Mouse (Mus musculus): ENCODE data around the gene Mobp. TPM values are rescaled to one million over a fixed set of nuclear protein-coding genes. Genes with fewer than 3 reads are reported as not detected.
"Not testable (repeated sequence)": the region's sequence is repeated elsewhere in the genome, so short reads cannot be mapped to it uniquely, and the experiment has no call there.

The Mobp gene
- 0.22 and 0.73 TPM in 2 replicates for polyA plus RNA-seq (2016; fragmentation: Nextera tagmentation; extraction: Ambion mirVana)

DNA sequence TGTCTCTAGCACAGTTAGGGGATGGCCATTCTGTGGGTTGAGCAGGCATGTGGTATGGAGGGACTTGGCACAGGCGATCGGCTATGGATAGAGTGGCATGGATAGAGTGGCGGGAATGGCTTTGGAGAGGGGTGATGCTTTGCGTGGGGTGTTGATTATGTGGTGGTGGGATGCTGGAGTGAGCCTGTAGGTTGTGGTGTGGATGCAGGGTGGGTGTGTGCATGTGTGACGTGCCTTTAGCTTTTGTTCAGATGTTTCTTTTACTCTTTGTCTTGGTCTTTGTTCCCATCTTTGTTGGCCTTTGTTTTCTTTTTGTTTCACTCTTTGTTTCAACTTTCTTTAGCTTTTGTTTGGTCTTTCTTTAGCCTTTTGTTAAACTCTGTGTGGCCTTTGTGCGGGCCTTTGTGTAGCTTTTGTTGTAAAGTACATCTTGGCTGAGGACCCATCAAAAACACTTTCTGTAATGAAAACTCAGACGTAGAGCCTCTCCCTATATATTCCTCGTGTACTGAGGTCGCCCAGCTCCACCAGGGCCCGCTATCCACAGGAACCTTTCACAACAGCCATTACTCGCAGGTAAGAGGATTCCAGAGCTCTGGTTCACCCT lies at the start of gene Mobp:
Gene Mobp, plus strand, starts transcription at position 486 of the 607 bp plus-strand sequence.
- Histone ChIP-seq H3K27me3 (ENCODE audit: low read depth, poor library complexity, severe bottlenecking) (peaks cover 37% of the 10 kb centered on the region), H3K27ac (replicated peaks) (peak within 1 kb of the TSS; percentile 57), H3K4me1 (peaks cover 15% of the 10 kb centered on the region), H3K9me3 (replicated peaks) (no peaks in the 10 kb centered on the region), H3K36me3 (no peaks in the 10 kb centered on the region), H3K4me3 (no peak within 1 kb of the TSS)
- no peak for DNase-seq (ENCODE audit: low spot score)
- WGBS = 46% methylated on average over 11 of the region's 11 CpGs

DNA sequence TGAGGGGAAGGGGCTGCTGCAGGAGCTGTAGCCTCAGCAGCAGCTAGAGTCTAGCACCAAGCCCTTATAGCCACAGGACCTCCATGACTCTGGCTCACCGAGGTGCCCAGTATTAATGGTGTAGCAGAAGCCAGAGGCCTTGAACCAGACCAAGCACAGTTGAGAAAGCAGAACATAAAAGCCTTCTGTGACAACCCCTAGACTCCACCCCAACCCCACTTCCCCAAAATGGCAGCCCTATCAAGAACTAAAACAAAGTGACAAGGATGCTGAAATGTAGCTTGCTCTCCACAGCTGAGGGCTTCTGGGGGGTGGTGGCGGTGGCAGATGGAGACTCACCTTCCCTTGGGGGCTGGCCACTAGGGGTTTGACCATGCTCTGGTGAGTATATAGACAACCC lies 48.3 kb upstream of the Mobp start:
- no peaks in the 10 kb centered on the region for H3K27me3 ChIP-seq (ENCODE audit: low read depth, poor library complexity, severe bottlenecking)
- no peak for DNase-seq (ENCODE audit: low spot score)
- H3K9me3 ChIP-seq (replicated peaks) = peaks cover 15% of the 10 kb centered on the region
- WGBS = 86% methylated on average over 2 of the region's 2 CpGs
- no peaks in the 10 kb centered on the region for H3K36me3 ChIP-seq
- H3K27ac ChIP-seq (replicated peaks) = no peak overlapping the region
- H3K4me1 ChIP-seq = no peaks in the 10 kb centered on the region
- no peak overlapping the region for H3K4me3 ChIP-seq

DNA sequence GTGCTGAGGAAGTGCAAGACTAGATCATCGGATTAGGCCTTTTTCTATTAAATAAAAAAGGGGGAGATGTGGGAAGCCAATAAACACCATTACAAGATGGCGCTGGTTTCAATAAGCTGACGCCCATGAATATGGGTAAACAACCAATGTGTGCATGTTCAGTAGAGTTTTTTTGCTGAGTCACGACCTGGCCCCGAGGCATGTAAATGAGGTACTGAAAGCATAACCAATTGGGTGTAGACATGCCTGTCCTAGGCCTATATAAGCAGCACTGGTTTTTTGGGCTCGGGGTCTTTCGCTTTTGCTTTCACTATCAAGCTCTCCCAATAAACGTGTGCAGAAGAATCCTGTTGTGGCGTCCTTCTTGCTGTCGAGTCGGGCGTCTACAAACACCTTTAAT lies 40.6 kb upstream of the Mobp start:
- not testable (repeated sequence) for H3K27ac ChIP-seq (replicated peaks); H3K9me3 ChIP-seq (replicated peaks); H3K27me3 ChIP-seq (ENCODE audit: low read depth, poor library complexity, severe bottlenecking); H3K4me3 ChIP-seq; H3K36me3 ChIP-seq; H3K4me1 ChIP-seq; DNase-seq (ENCODE audit: low spot score)
- 95% methylated on average over 12 of the region's 12 CpGs for WGBS

DNA sequence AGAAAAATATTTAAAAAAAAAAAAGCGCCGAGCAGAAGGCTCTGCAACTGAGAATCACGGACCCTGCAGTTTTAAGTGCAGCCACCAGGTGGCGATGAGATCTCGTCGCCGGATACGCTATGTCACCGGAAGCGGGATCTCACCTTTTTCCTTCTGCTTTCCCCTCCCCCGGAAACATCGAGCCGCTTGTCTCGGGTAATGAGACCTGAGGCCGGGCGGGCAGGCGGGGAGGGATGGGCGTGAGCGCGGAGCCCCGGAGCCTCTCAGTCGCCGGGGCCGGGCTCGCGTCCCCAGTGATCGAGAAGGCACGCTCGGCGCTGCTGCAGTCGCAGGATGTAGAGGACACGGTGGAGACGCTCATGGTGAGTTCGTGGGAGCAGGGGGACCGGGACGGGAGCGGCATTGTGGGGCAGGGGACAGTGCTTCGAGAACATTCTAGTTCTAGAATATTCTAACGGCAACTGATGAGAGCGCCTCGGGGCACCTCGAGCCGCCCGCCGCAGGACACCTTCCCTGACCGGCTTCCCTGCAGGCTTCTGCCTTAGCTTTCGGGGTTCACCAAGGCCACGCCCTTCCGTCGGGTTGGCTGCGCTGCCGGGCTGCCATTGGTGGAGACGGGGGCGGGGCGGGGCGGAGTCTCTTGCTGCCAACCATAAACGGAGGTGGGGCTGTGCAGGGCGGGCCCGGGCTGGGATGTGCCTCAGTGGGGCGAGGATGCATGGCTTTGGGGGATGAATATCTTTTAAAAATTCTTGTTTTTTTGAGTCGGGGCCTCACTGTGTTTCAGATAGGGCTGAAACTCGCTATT lies 39.1 kb upstream of the Mobp start, which contains the start of gene Slc25a38:
Gene Slc25a38, plus strand, starts transcription at position 164 of the 808 bp plus-strand sequence.
- no peaks in the 10 kb centered on the region for H3K9me3 ChIP-seq (replicated peaks)
- no peaks in the 10 kb centered on the region for H3K27me3 ChIP-seq (ENCODE audit: low read depth, poor library complexity, severe bottlenecking)
- WGBS = 2% methylated on average over 62 of the region's 62 CpGs
- peak within 1 kb of the TSS; percentile 71 for H3K4me3 ChIP-seq
- H3K4me1 ChIP-seq = peaks cover 10% of the 10 kb centered on the region
- H3K36me3 ChIP-seq = no peaks in the 10 kb centered on the region
- peak within 1 kb of the TSS; percentile 88 for H3K27ac ChIP-seq (replicated peaks)
- peak; percentile 93 for DNase-seq (ENCODE audit: low spot score)

DNA sequence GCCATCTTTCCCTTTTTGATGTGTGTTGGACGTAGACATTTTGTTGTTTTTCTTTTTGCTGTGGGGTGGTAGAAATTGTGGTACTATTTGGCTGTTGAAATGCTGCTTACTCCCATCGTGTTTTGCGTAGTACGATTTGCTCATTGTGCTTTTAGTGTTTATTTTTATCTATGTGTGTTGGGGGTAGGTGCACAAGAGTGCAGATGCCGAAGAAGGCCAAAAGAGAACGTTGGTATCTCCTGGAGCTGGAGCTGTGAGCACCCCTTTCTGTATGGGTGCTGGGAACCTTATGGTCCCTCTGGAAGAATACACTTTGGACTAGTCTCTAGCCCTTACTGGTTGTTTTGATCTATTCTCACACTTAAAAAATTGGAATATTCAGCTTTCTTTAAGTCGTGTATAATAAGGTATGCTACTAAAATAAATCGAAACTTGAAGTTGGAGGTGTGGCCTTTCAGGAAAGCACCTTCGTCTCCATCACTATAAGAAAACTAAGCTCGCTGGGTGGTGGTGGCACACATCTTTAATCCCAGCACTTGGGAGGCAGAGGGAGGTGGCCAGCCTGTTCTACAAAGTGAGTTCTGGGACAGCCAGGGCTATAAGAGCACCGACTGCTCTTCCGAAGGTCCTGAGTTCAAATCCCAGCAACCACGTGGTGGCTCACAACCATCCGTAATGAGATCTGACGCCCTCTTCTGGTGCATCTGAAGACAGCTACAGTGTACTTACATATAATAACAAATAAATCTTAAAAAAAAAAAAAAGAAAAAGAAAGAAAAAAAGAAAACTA lies 38.2 kb upstream of the Mobp start:
- peak overlapping the region; percentile 88 for H3K27ac ChIP-seq (replicated peaks)
- peak overlapping the region; percentile 71 for H3K4me3 ChIP-seq
- no peaks in the 10 kb centered on the region for H3K9me3 ChIP-seq (replicated peaks)
- no peaks in the 10 kb centered on the region for H3K27me3 ChIP-seq (ENCODE audit: low read depth, poor library complexity, severe bottlenecking)
- 84% methylated on average over 15 of the region's 15 CpGs for WGBS
- H3K4me1 ChIP-seq = peaks cover 10% of the 10 kb centered on the region
- no peak for DNase-seq (ENCODE audit: low spot score)
- no peaks in the 10 kb centered on the region for H3K36me3 ChIP-seq

DNA sequence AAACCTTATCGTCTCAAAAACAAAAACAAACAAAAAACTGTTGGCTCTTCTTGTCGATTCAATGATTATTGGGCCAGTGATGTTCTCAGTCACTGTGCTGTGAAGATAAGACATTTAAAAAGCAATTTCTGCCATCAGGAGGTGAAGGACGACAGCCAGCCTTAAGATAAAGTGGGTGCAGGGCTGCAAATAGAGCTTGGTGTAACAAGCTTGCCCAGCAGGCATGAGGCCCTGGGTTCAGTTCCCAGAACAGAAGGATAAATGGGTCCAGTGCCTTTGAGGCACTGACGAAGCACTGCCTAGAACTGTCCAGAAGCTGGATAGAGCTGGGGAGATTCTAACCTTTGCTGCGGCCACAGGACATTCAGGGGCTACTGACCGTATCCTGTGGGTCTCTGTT lies 37.0 kb upstream of the Mobp start:
- Histone ChIP-seq H3K27me3 (ENCODE audit: low read depth, poor library complexity, severe bottlenecking) (no peaks in the 10 kb centered on the region), H3K9me3 (replicated peaks) (no peaks in the 10 kb centered on the region), H3K4me1 (peaks cover 10% of the 10 kb centered on the region), H3K36me3 (peaks cover 5% of the 10 kb centered on the region), H3K27ac (replicated peaks) (no peak overlapping the region), H3K4me3 (no peak overlapping the region)
- 88% methylated on average over 6 of the region's 6 CpGs for WGBS
- DNase-seq (ENCODE audit: low spot score) = no peak

DNA sequence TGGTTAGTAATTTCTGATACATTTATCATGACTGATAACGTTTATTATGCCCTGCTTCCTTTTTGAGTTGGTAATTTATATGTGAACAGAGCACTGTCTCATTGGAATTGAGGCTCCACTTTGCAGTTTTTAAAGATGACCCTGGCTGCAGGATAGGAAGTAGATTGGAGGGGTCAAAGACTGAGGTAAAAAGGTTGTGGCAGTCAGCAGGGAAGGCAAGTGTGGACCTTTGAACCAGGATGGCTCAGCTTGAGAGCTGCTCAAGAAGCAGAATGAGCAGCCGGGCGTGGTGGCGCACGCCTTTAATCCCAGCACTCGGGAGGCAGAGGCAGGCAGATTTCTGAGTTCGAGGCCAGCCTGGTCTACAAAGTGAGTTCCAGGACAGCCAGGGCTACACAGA lies 36.1 kb upstream of the Mobp start:
- WGBS = 95% methylated on average over 7 of the region's 7 CpGs
- H3K27me3 ChIP-seq (ENCODE audit: low read depth, poor library complexity, severe bottlenecking) = no peaks in the 10 kb centered on the region
- H3K27ac ChIP-seq (replicated peaks) = no peak overlapping the region
- H3K36me3 ChIP-seq = peaks cover 15% of the 10 kb centered on the region
- peaks cover 10% of the 10 kb centered on the region for H3K4me1 ChIP-seq
- H3K4me3 ChIP-seq = no peak overlapping the region
- H3K9me3 ChIP-seq (replicated peaks) = no peaks in the 10 kb centered on the region
- DNase-seq (ENCODE audit: low spot score) = no peak

DNA sequence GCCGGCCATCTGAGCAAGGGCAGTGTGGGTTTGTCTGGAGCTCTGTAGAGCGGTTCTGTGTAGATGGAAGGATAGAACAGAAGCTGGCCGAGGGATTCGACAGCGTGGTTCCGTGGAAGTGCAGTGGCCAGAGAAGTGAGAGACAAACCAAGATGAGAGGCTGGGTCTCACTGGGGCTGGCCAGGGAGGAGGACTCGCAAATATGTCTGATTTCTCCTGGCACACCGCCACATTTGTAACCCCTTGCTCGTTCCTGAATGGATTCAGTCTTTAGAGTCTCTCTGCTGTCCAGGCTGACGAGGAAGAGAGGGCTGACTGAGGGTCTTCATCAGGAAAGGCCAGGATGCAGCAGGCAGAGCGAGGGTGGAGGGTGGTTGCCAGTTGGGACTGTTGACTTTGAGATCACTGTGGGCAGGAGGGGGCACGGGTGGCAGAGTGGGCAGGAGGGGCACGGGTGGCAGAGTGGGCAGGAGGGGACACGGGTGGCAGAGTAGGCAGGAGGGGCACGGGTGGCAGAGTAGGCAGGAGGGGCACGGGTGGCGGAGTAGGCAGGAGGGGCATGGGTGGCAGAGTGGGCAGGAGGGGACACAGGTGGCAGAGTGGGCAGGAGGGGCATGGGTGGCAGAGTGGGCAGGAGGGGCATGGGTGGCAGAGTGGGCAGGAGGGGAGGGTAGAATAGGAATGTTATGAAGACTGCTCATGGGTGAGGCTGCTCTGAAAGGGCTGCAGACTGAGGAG lies 35.3 kb upstream of the Mobp start:
- DNase-seq (ENCODE audit: low spot score) = no peak
- Histone ChIP-seq H3K27ac (replicated peaks) (peak overlapping the region; percentile 19; the same call in 1 of the 2 replicates), H3K4me3 (no peak overlapping the region), H3K27me3 (ENCODE audit: low read depth, poor library complexity, severe bottlenecking) (no peaks in the 10 kb centered on the region), H3K4me1 (peaks cover 10% of the 10 kb centered on the region), H3K9me3 (replicated peaks) (no peaks in the 10 kb centered on the region), H3K36me3 (peaks cover 23% of the 10 kb centered on the region)
- 91% methylated on average over 17 of the region's 17 CpGs for WGBS

DNA sequence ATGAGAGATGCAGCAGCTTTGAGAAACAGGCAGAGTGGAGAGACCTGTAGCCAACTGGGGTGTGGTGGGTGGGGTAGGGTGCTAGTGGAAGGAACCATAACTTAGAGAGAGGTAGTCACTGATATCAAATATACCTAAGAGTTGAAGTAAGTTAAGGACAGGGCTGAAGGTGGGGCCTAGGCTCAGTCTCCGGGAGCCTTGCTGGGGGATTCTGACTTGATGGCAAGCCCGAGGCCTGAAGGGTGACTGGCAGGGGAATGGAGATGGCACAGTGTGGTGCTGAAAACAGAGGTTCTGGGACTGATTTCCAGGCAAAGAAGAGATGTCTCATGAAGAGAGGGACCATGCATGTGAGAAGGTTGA lies 34.7 kb upstream of the Mobp start:
- Histone ChIP-seq H3K4me1 (peaks cover 10% of the 10 kb centered on the region), H3K27ac (replicated peaks) (no peak overlapping the region), H3K27me3 (ENCODE audit: low read depth, poor library complexity, severe bottlenecking) (no peaks in the 10 kb centered on the region), H3K9me3 (replicated peaks) (no peaks in the 10 kb centered on the region), H3K36me3 (peaks cover 28% of the 10 kb centered on the region), H3K4me3 (no peak overlapping the region)
- DNase-seq (ENCODE audit: low spot score) = no peak
- WGBS = 93% methylated on average over 2 of the region's 2 CpGs

DNA sequence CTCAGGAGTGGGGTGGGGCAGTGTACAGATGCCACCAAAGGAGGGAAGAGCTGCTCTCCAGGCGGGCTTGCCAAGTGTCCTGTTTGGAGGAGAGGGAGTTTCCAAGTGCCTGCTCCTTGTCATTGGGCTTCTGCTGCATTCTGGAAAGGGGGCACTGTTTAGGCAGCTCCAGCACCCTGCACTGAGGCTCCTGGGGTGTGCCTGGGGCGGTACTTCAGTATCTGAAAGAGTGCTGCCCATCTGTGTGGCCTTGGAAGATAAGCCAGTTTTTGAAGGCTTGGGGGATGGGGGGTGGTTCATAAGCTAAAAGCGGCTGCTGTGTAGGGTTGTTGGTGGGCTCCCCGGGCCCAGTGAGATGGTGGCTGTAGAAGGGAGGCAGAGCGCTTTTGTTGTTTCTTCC lies 33.9 kb upstream of the Mobp start:
- H3K9me3 ChIP-seq (replicated peaks) = no peaks in the 10 kb centered on the region
- H3K27me3 ChIP-seq (ENCODE audit: low read depth, poor library complexity, severe bottlenecking) = no peaks in the 10 kb centered on the region
- peaks cover 37% of the 10 kb centered on the region for H3K36me3 ChIP-seq
- H3K27ac ChIP-seq (replicated peaks) = peak overlapping the region; percentile 14; the same call in 1 of the 2 replicates
- peaks cover 8% of the 10 kb centered on the region for H3K4me1 ChIP-seq
- no peak overlapping the region for H3K4me3 ChIP-seq
- 88% methylated on average over 5 of the region's 5 CpGs for WGBS
- DNase-seq (ENCODE audit: low spot score) = no peak

DNA sequence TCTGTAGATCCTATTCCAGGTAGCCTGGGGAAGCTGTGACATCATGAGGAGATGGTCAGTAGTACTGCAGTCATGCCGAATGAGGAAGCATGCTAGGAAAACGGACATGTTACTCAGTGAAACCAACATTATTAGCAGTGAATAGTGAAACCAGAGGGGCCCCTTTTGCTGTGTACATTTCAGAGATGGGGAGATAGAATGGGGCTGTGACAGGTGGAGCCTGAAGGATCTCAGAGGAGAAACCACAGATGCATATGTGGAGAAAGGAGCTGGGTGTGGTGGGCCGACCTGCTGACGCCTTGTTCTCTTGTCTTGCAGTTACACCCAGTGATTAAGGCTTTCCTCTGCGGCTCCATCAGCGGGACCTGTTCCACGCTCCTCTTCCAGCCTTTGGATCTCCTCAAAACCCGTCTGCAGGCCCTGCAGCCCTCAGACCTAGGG lies 33.3 kb upstream of the Mobp start:
- Histone ChIP-seq H3K27me3 (ENCODE audit: low read depth, poor library complexity, severe bottlenecking) (no peaks in the 10 kb centered on the region), H3K4me3 (no peak overlapping the region), H3K9me3 (replicated peaks) (no peaks in the 10 kb centered on the region), H3K36me3 (peaks cover 43% of the 10 kb centered on the region), H3K27ac (replicated peaks) (no peak overlapping the region), H3K4me1 (peaks cover 2% of the 10 kb centered on the region)
- WGBS = 77% methylated on average over 8 of the region's 8 CpGs
- no peak for DNase-seq (ENCODE audit: low spot score)

DNA sequence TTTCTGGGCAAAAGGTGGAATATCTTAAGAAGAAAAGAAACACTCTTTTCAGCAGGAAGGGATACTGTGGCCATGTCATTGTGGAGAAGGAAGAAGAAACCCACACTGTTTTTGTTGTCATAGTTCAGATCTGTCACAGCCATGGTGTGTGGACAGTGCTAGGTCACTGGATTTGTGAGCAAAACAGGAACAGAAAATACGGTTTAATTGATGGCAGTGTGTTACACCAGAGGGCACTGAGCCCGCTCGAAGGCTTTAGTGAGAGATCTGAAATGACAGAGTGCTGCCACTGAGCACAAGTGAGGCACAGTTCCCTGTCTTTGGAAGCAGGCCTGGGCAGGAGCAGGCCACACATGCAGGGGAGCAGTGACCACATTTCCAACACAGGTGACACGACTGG lies 31.3 kb upstream of the Mobp start:
- no peaks in the 10 kb centered on the region for H3K9me3 ChIP-seq (replicated peaks)
- H3K36me3 ChIP-seq = peaks cover 57% of the 10 kb centered on the region
- H3K27me3 ChIP-seq (ENCODE audit: low read depth, poor library complexity, severe bottlenecking) = no peaks in the 10 kb centered on the region
- no peaks in the 10 kb centered on the region for H3K4me1 ChIP-seq
- no peak overlapping the region for H3K4me3 ChIP-seq
- H3K27ac ChIP-seq (replicated peaks) = no peak overlapping the region
- DNase-seq (ENCODE audit: low spot score) = no peak
- WGBS = 91% methylated on average over 4 of the region's 4 CpGs

All from midbrain, embryonic 10.5 days (tissue).